In the genomic region with DNA sequence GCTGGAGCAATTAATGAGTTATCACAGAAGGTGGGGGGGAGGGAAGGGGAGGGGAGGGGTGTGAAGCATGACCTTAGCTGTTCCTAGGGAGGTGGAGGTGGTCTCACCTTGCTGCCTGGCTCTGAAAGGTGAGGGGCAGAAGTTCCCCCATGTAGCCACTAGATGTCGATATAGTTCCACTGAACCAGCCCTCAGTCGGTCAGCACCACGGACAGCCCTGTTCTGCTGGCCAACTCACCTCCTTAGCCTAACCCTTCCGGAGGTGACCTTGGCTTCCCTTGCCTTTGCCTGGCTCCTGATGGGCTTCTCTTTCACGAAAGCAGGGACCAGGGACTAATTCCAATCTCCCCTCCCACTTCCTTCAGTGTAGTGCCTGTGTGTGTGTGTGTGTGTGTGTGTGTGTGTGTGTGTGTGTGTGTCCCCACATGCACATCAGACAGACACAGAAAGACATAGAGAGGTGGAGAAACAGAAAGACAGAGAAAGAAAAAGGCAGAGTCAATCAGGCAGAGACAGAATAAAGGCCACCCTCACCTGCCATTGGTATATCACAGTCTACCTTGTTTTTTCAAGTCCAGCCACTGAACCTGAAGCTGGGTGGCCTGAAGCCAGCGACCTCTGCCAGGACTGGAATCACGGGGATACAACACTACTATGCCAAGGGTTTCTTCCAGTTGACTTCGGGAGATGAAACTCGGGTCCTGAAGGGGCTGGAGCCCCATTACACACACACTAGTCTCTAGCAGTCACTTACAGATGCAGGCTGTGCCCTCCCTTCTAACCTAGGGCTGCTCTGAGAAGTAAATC, we compare ENCODE assay signal across 8 mouse cellular contexts.
A peak's percentile ranks its signal among the peaks of the same experiment; 100 is the strongest.
DNase-seq lines count a peak whose midpoint lies in the region; ATAC-seq and TF ChIP-seq lines count a peak whose summit lies in the region.

No protein-coding gene starts in this region.

- no peak overlapping the region for H3K27ac ChIP-seq in ES-E14 (ENCODE audit: insufficient read depth, low read depth, low read length, poor library complexity, severe bottlenecking)
- H3K27ac ChIP-seq in forebrain, embryonic 16.5 days (ENCODE audit: low read length) = no peak overlapping the region
- H3K27ac ChIP-seq in liver, embryonic 14.5 days = no peak overlapping the region

- peak overlapping the region; percentile 21; the same call in 1 of the 2 replicates for H3K4me2 ChIP-seq in forebrain, embryonic 16.5 days (ENCODE audit: low read length)
- H3K4me2 ChIP-seq in liver, embryonic 14.5 days (ENCODE audit: low read depth) = no peak overlapping the region

- DNase-seq in 3T3-L1 (ENCODE audit: low read depth, low spot score) (peak; percentile 72), ES-E14 (ENCODE audit: low read depth, low spot score) (peak; percentile 40)
- DNase-seq in cerebellum, adult 11 months = peak; percentile 74
- peak; percentile 54 for DNase-seq in hindlimb bud, embryonic 11.5 days (ENCODE audit: extremely low spot score, low read depth, low spot score)
- peak in 1 of 3 experiments; percentile 10 for DNase-seq in liver, embryonic 14.5 days (ENCODE audit: low read depth in 3 of 3, low spot score in 3 of 3)
- DNase-seq in neural tube, embryonic 10.5 days (ENCODE audit: extremely low spot score, low spot score) = peak; percentile 66
- peak; percentile 33 to 34 for DNase-seq in thymus, postnatal 36 days

- H3K4me3 ChIP-seq in ES-E14 (ENCODE audit: insufficient read depth in 1 of 2, low read depth in 1 of 2, low read length in 2 of 2, poor library complexity in 1 of 2, severe bottlenecking in 1 of 2) = no peak overlapping the region
- H3K4me3 ChIP-seq in forebrain, embryonic 16.5 days (replicated peaks; ENCODE audit: low read length) = no peak overlapping the region
- no peak overlapping the region for H3K4me3 ChIP-seq in liver, embryonic 14.5 days (ENCODE audit: insufficient read depth in 1 of 2, low read depth in 2 of 2, low read length in 2 of 2)

- no peaks in the 10 kb centered on the region for H3K36me3 ChIP-seq in ES-E14 (ENCODE audit: control insufficient read depth, insufficient read depth, low read length, poor library complexity, severe bottlenecking)
- H3K36me3 ChIP-seq in forebrain, embryonic 16.5 days (ENCODE audit: control insufficient read depth, insufficient read depth) = no peaks in the 10 kb centered on the region
- no peaks in the 10 kb centered on the region for H3K36me3 ChIP-seq in liver, embryonic 14.5 days (replicated peaks; ENCODE audit: control insufficient read depth, insufficient read depth, low read depth)

- 32% methylated on average over 9 of the region's 9 CpGs for WGBS in forebrain, embryonic 16.5 days
- 18% methylated on average over 9 of the region's 9 CpGs for WGBS in liver, embryonic 14.5 days (ENCODE audit: insufficient replicate concordance)

- H3K4me1 ChIP-seq in ES-E14 (ENCODE audit: control insufficient read depth in 2 of 2, insufficient read depth in 2 of 2, low read length in 2 of 2, poor library complexity in 1 of 2) = no peaks in the 10 kb centered on the region
- peaks cover 3% of the 10 kb centered on the region; the same call in 1 of the 2 replicates for H3K4me1 ChIP-seq in forebrain, embryonic 16.5 days (replicated peaks; ENCODE audit: control insufficient read depth, insufficient read depth, low read length)
- H3K4me1 ChIP-seq in liver, embryonic 14.5 days (replicated peaks; ENCODE audit: control insufficient read depth in 2 of 2, insufficient read depth in 2 of 2, low read length in 1 of 2) = no peaks in the 10 kb centered on the region

- peak; percentile 35; the same call in 1 of the 2 replicates for ATAC-seq in forebrain, embryonic 16.5 days
- no peak for ATAC-seq in liver, embryonic 14.5 days (ENCODE audit: insufficient read depth)

- no peak overlapping the region for H3K9ac ChIP-seq in ES-E14 (ENCODE audit: insufficient read depth, low read depth, low read length, poor library complexity, severe bottlenecking)
- H3K9ac ChIP-seq in forebrain, embryonic 16.5 days (replicated peaks; ENCODE audit: low read depth, low read length) = no peak overlapping the region
- H3K9ac ChIP-seq in liver, embryonic 14.5 days (replicated peaks) = no peak overlapping the region

- peak; percentile 95 for TF ChIP-seq CTCF in liver, embryonic 14.5 days (IDR thresholded peaks at IDR 0.05; ENCODE audit: low read depth)

- in situ Hi-C loops in ES-E14 (cut with MboI; ENCODE audit: low sequenced_read_pairs in 2 of 2, unreplicated experiment in 2 of 2) = no loop called here

- no peaks in the 10 kb centered on the region for H3K27me3 ChIP-seq in forebrain, embryonic 16.5 days (replicated peaks; ENCODE audit: control insufficient read depth, insufficient read depth, low read length)
- H3K27me3 ChIP-seq in liver, embryonic 14.5 days (ENCODE audit: control insufficient read depth, insufficient read depth, low read length) = no peaks in the 10 kb centered on the region

- no peak for TF ChIP-seq EP300 in liver, embryonic 14.5 days (IDR thresholded peaks at IDR 0.05; ENCODE audit: low read depth)

- H3K9me3 ChIP-seq in ES-E14 (ENCODE audit: control insufficient read depth, insufficient read depth, low read depth, low read length) = no peaks in the 10 kb centered on the region
- H3K9me3 ChIP-seq in forebrain, embryonic 16.5 days (ENCODE audit: control insufficient read depth, low read length) = no peaks in the 10 kb centered on the region
- no peaks in the 10 kb centered on the region for H3K9me3 ChIP-seq in liver, embryonic 14.5 days (ENCODE audit: control insufficient read depth, low read length)

TF ChIP-seq in ES-E14, 5 proteins besides CTCF, POLR2A, EP300 and RAD21:
- TF ChIP-seq ZC3H11A (IDR thresholded peaks at IDR 0.05; ENCODE audit: borderline replicate concordance, low read depth, low read length) (peak; percentile 95), HCFC1 (IDR thresholded peaks at IDR 0.05; ENCODE audit: borderline replicate concordance, insufficient read depth, low read length) (no peak)
